Mouse (Mus musculus): Measurements from ENCODE around the gene Axin1. TPM values are rescaled to one million over a fixed set of nuclear protein-coding genes. Genes with fewer than 3 reads are reported as not detected.
A peak's percentile ranks its signal among the peaks of the same experiment; 100 is the strongest.
"Not testable (repeated sequence)": the region's sequence is repeated elsewhere in the genome, so short reads cannot be mapped to it uniquely, and the experiment has no call there.

Gene Axin1
- polyA plus RNA-seq, 1 experiment from 2014 or later, result 4.6 TPM

DNA sequence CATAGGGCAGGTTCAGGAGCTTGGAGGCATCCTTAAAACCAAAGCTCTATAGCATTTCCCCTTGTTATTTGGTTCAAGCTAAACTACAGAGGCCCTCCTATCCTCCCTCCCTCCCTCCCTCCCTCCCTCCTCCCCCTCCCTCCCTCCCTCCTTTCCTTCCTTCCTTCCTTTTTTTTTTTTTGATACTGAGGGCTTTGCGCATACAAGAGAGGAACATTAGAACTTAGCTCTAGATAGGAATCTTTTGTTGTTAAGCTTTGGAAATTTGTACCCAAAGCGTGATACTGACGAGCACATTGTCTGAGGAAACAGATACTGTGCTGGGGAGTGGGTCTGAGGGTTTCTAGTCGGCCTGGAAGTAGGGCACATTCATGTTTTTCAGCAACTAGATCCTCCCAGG, 32.9 kb upstream of the Axin1 start:
- ATAC-seq (replicated peaks; ENCODE audit: extremely low read depth, insufficient read depth, low FRiP score), result no peak
- WGBS, result 43% methylated on average over 4 of the region's 4 CpGs

DNA sequence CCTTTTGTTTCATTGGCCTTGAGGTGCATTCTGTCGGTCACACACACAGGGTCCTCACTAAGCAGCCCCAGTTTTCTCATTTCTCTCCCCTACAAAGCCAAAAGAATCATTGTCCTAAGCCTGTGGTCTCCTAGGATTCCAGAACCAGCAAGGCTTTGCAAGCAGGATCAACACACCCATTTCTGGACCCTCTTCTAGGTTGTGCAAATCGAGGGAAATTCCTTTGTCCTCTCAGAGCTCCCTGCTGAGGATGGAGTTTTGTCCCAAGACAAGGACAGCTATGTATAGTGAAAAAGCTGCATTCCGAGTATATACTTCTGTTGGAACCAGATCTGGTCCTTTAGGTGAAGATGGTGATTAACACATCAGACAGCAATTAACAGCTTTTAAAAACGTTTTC, 28.3 kb upstream of the Axin1 start:
- Histone ChIP-seq H3K4me2 (ENCODE audit: low read depth, low read length) (no peak overlapping the region), H3K36me3 (ENCODE audit: control insufficient read depth, insufficient read depth) (no peaks in the 10 kb centered on the region), H3K9me3 (replicated peaks; ENCODE audit: control insufficient read depth, low read length) (no peaks in the 10 kb centered on the region), H3K4me1 (ENCODE audit: control insufficient read depth, insufficient read depth, low read length) (peaks cover 7% of the 10 kb centered on the region; the same call in 1 of the 2 replicates), H3K27me3 (ENCODE audit: control insufficient read depth, insufficient read depth, low read length) (peaks cover 43% of the 10 kb centered on the region), H3K9ac (ENCODE audit: low read length) (no peak overlapping the region), H3K27ac (ENCODE audit: low read length) (no peak overlapping the region), H3K4me3 (ENCODE audit: low read length) (no peak overlapping the region)
- WGBS, result 38% methylated on average over 4 of the region's 4 CpGs
- no peak for ATAC-seq (replicated peaks; ENCODE audit: extremely low read depth, insufficient read depth, low FRiP score)

More for the DNA sequence above, 32.9 kb upstream of the Axin1 start:
- no peak overlapping the region for H3K4me2 ChIP-seq (ENCODE audit: low read depth, low read length)
- no peaks in the 10 kb centered on the region for H3K4me1 ChIP-seq (ENCODE audit: control insufficient read depth, insufficient read depth, low read length)
- no peaks in the 10 kb centered on the region for H3K36me3 ChIP-seq (ENCODE audit: control insufficient read depth, insufficient read depth)
- no peaks in the 10 kb centered on the region for H3K9me3 ChIP-seq (replicated peaks; ENCODE audit: control insufficient read depth, low read length)
- no peak overlapping the region for H3K4me3 ChIP-seq (ENCODE audit: low read length)
- no peak overlapping the region for H3K27ac ChIP-seq (ENCODE audit: low read length)
- no peak overlapping the region for H3K9ac ChIP-seq (ENCODE audit: low read length)
- peaks cover 5% of the 10 kb centered on the region for H3K27me3 ChIP-seq (ENCODE audit: control insufficient read depth, insufficient read depth, low read length)

DNA sequence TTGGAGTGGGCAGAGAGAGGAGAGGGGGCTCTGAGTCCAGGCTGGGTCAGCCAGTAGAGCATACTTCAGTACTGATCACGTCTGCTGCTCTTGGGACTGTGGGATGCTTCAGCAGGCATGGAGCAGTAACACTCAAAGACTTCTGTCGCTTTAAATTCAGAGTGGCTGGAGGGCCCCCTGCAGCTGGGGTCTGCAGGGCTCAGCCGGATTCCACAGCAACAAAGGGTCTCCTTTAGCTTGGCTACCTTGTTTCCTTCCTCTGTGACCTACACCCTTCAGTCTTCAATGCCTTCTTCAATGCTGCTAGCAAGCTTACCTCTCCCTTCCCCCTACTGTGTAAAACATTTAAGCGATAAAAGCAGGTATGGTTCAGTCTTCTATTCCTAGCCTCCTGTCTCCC, 27.5 kb upstream of the Axin1 start:
- WGBS, result 6% methylated on average over 4 of the region's 4 CpGs
- H3K27me3 ChIP-seq (ENCODE audit: control insufficient read depth, insufficient read depth, low read length), result peaks cover 51% of the 10 kb centered on the region
- no peak overlapping the region for H3K4me3 ChIP-seq (ENCODE audit: low read length)
- H3K9me3 ChIP-seq (replicated peaks; ENCODE audit: control insufficient read depth, low read length), result no peaks in the 10 kb centered on the region
- no peaks in the 10 kb centered on the region for H3K36me3 ChIP-seq (ENCODE audit: control insufficient read depth, insufficient read depth)
- ATAC-seq (replicated peaks; ENCODE audit: extremely low read depth, insufficient read depth, low FRiP score), result no peak
- H3K27ac ChIP-seq (ENCODE audit: low read length), result no peak overlapping the region
- peaks cover 7% of the 10 kb centered on the region; the same call in 1 of the 2 replicates for H3K4me1 ChIP-seq (ENCODE audit: control insufficient read depth, insufficient read depth, low read length)
- H3K9ac ChIP-seq (ENCODE audit: low read length), result no peak overlapping the region
- H3K4me2 ChIP-seq (ENCODE audit: low read depth, low read length), result no peak overlapping the region

DNA sequence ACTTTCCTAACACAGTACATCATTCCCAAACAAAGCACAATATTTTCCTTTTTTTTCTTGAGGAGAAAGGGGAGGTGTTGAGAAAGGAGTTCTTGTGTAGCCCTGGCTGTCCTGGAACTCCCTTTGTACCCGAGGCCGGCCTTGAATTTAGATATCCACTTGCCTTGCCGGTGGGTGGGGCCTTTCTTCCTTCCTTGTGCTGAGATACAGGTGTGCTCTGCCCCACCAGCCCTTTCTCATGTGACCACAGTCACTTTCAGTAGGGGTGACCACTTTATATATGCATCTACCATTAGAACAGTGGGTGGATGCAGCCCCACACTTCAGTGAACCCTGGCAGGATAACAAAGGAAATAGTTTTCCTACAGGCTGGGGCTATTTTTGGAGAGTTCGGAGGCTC, 26.8 kb upstream of the Axin1 start:
- peaks cover 58% of the 10 kb centered on the region for H3K27me3 ChIP-seq (ENCODE audit: control insufficient read depth, insufficient read depth, low read length)
- 27% methylated on average over 4 of the region's 4 CpGs for WGBS
- no peak overlapping the region for H3K4me3 ChIP-seq (ENCODE audit: low read length)
- no peak overlapping the region for H3K4me2 ChIP-seq (ENCODE audit: low read depth, low read length)
- no peak overlapping the region for H3K9ac ChIP-seq (ENCODE audit: low read length)
- ATAC-seq (replicated peaks; ENCODE audit: extremely low read depth, insufficient read depth, low FRiP score), result no peak
- no peaks in the 10 kb centered on the region for H3K36me3 ChIP-seq (ENCODE audit: control insufficient read depth, insufficient read depth)
- no peaks in the 10 kb centered on the region for H3K9me3 ChIP-seq (replicated peaks; ENCODE audit: control insufficient read depth, low read length)
- H3K27ac ChIP-seq (ENCODE audit: low read length), result no peak overlapping the region
- peaks cover 7% of the 10 kb centered on the region; the same call in 1 of the 2 replicates for H3K4me1 ChIP-seq (ENCODE audit: control insufficient read depth, insufficient read depth, low read length)

DNA sequence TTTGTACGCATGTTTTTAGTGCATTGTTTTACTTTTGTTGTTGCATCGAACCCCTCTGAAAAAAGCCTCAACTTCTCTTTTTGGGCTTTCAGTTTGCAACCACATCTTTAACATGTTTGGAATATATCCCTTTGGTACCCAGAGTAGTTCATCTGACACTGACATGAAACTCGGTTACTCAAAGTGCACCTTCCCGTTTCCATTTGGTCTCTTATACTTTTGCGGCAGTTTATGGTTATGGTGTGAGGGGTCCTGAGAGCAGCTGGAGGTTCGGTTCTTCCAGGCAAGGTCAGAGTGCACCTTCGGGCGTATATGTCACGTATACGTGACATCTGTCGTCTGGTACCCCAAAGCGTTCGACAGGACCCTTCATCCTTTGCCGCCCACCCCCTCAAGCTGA, 25.7 kb upstream of the Axin1 start:
- Histone ChIP-seq H3K4me3 (ENCODE audit: low read length) (peak overlapping the region; percentile 72), H3K4me2 (ENCODE audit: low read depth, low read length) (peak overlapping the region; percentile 86), H3K9me3 (replicated peaks; ENCODE audit: control insufficient read depth, low read length) (no peaks in the 10 kb centered on the region), H3K36me3 (ENCODE audit: control insufficient read depth, insufficient read depth) (no peaks in the 10 kb centered on the region), H3K9ac (ENCODE audit: low read length) (peak overlapping the region; percentile 75), H3K27me3 (ENCODE audit: control insufficient read depth, insufficient read depth, low read length) (peaks cover 68% of the 10 kb centered on the region), H3K4me1 (ENCODE audit: control insufficient read depth, insufficient read depth, low read length) (peaks cover 7% of the 10 kb centered on the region; the same call in 1 of the 2 replicates), H3K27ac (ENCODE audit: low read length) (no peak overlapping the region)
- 20% methylated on average over 14 of the region's 14 CpGs for WGBS
- no peak for ATAC-seq (replicated peaks; ENCODE audit: extremely low read depth, insufficient read depth, low FRiP score)

DNA sequence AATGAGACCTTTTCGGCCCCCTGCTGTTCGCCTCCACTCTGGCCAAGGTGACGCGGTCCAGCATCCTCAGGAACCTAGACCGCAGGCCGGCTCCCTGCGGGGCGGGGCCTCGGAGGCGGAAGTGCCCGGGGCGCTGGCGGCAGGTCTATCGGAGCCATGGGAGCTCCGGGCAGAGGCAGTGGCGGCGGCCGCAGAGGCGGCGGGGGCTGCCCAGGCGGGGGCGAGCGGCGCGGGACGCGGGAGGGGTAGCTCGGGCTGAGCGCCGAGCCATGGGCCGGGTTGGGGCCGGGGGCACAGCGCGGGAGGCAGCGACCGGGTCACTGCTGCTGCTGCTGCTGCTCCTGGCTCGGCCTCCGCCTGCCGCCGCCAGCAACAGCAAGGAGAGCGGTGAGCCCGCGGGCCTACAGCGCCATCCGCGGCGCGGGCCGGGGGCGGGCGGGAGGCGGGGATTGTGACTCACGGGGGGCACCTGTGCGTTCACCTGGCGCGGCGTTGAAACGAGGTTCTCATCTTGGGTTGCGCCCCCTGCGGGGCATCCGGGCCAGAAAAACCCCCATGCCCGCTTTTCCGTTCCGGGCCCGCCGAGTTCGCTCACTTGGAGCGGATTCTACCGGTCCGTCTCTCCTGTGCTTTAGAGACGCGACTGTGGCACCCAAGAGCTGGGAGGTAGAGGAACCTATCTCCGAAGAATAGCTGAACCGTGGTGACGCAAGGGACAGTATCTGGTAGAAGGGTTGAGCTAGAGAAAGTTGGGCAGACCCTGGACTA, 25.1 kb upstream of the Axin1 start, which contains the start of gene Tmem8:
TSS of gene Tmem8 (plus strand) at position 119 of the 768 bp plus-strand sequence.
- peaks cover 73% of the 10 kb centered on the region for H3K27me3 ChIP-seq (ENCODE audit: control insufficient read depth, insufficient read depth, low read length)

DNA sequence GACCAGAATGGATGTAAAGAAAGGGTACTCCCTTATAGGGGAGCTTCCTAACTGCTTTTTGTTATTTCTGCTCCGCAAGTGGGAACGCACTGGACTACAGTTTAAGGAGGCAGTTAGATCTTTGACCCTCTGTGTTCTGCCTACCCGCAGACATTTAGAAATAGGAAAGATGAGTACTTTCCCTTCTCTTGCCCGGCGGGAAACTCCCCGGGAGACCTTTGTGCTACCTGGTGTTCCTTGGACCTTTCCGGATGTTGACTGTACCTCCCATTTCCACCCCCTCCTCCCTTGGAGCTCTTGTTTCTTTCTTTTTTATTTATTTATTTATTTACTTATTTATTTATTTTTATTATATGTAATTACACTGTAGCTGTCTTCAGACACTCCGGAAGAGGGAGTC, 24.4 kb upstream of the Axin1 start:
- WGBS, result 13% methylated on average over 8 of the region's 8 CpGs
- no peak overlapping the region for H3K9ac ChIP-seq (ENCODE audit: low read length)

More for the DNA sequence above, 25.1 kb upstream of the Axin1 start, which contains the start of gene Tmem8:
- Histone ChIP-seq H3K9me3 (replicated peaks; ENCODE audit: control insufficient read depth, low read length) (no peaks in the 10 kb centered on the region), H3K4me2 (ENCODE audit: low read depth, low read length) (peak within 1 kb of the TSS; percentile 86), H3K36me3 (ENCODE audit: control insufficient read depth, insufficient read depth) (no peaks in the 10 kb centered on the region), H3K9ac (ENCODE audit: low read length) (peak within 1 kb of the TSS; percentile 75), H3K4me1 (ENCODE audit: control insufficient read depth, insufficient read depth, low read length) (peaks cover 7% of the 10 kb centered on the region; the same call in 1 of the 2 replicates), H3K4me3 (ENCODE audit: low read length) (peak within 1 kb of the TSS; percentile 72), H3K27ac (ENCODE audit: low read length) (no peak within 1 kb of the TSS)
- ATAC-seq (replicated peaks; ENCODE audit: extremely low read depth, insufficient read depth, low FRiP score), result peak; percentile 69
- WGBS, result under 1% methylated on average over 75 of the region's 75 CpGs

DNA sequence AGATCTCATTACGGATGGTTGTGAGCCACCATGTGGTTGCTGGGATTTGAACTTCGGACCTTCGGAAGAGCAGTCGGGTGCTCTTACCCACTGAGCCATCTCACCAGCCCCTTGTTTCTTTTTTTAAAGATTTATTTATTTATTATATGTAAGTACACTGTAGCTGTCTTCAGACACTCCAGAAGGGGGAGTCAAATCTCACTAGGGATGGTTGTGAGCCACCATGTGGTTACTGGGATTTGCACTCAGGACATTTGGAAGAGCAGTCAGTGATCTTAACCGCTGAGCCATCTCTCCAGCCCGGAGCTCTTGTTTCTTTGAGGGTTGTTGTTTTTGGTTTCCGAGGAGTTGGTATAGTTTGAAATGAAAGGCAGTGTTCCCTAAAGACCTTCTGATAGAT, 24.0 kb upstream of the Axin1 start:
- not testable (repeated sequence) for H3K27ac ChIP-seq (ENCODE audit: low read length); H3K9me3 ChIP-seq (replicated peaks; ENCODE audit: control insufficient read depth, low read length); H3K4me3 ChIP-seq (ENCODE audit: low read length); H3K9ac ChIP-seq (ENCODE audit: low read length); H3K4me1 ChIP-seq (ENCODE audit: control insufficient read depth, insufficient read depth, low read length); ATAC-seq (replicated peaks; ENCODE audit: extremely low read depth, insufficient read depth, low FRiP score); H3K4me2 ChIP-seq (ENCODE audit: low read depth, low read length); H3K36me3 ChIP-seq (ENCODE audit: control insufficient read depth, insufficient read depth)
- peaks cover 73% of the 10 kb centered on the region for H3K27me3 ChIP-seq (ENCODE audit: control insufficient read depth, insufficient read depth, low read length)
- WGBS, result 62% methylated on average over 7 of the region's 7 CpGs

More for the DNA sequence above, 24.4 kb upstream of the Axin1 start:
- H3K36me3 ChIP-seq (ENCODE audit: control insufficient read depth, insufficient read depth), result no peaks in the 10 kb centered on the region
- H3K27ac ChIP-seq (ENCODE audit: low read length), result no peak overlapping the region
- peaks cover 73% of the 10 kb centered on the region for H3K27me3 ChIP-seq (ENCODE audit: control insufficient read depth, insufficient read depth, low read length)
- no peaks in the 10 kb centered on the region for H3K9me3 ChIP-seq (replicated peaks; ENCODE audit: control insufficient read depth, low read length)
- H3K4me2 ChIP-seq (ENCODE audit: low read depth, low read length), result peak overlapping the region; percentile 86
- peak overlapping the region; percentile 72 for H3K4me3 ChIP-seq (ENCODE audit: low read length)
- ATAC-seq (replicated peaks; ENCODE audit: extremely low read depth, insufficient read depth, low FRiP score), result no peak
- H3K4me1 ChIP-seq (ENCODE audit: control insufficient read depth, insufficient read depth, low read length), result peaks cover 7% of the 10 kb centered on the region; the same call in 1 of the 2 replicates

DNA sequence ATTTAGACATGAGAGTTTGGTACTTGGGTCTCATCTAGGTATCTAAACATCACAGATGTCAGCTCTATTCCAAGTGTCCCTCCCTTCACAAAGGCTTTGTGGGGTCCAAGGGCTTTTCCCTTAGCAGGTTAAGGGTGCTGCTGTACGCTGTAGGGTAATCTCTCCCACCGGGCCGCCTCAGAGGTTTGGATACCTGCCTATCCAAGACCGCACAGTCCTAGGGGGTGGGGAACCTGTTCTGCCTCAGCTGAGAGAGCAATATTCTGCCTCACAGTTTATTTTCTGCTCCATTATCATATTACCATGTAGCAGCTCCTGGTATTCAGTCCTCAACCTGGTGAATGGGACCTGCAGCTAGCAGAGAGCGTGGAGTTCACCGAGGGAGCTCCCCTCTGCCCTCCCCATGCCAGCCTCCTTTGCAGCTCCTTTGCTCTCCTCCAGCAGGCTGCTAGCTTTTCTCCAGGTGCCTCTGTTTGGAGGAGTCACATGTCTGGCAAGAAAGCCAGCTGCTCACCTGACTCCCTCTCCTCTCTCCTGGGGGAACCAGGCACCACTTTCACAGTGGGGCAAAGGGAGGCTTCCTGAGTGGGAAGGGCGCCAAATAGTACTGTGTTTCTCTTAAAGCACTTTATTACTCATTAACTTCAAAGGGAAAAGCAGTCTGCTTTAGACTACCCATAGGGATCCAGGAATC, 23.1 kb upstream of the Axin1 start:
- Histone ChIP-seq H3K9me3 (replicated peaks; ENCODE audit: control insufficient read depth, low read length) (no peaks in the 10 kb centered on the region), H3K27me3 (ENCODE audit: control insufficient read depth, insufficient read depth, low read length) (peaks cover 73% of the 10 kb centered on the region), H3K9ac (ENCODE audit: low read length) (no peak overlapping the region), H3K4me2 (ENCODE audit: low read depth, low read length) (no peak overlapping the region), H3K4me3 (ENCODE audit: low read length) (no peak overlapping the region), H3K36me3 (ENCODE audit: control insufficient read depth, insufficient read depth) (no peaks in the 10 kb centered on the region), H3K27ac (ENCODE audit: low read length) (no peak overlapping the region), H3K4me1 (ENCODE audit: control insufficient read depth, insufficient read depth, low read length) (peaks cover 10% of the 10 kb centered on the region; the same call in 1 of the 2 replicates)
- no peak for ATAC-seq (replicated peaks; ENCODE audit: extremely low read depth, insufficient read depth, low FRiP score)
- 71% methylated on average over 7 of the region's 7 CpGs for WGBS
